Mouse (Mus musculus): Measurements from ENCODE around the gene Pde4a. TPM values are rescaled to one million over a fixed set of nuclear protein-coding genes. Genes with fewer than 3 reads are reported as not detected.
"Not testable (repeated sequence)": the region's sequence is repeated elsewhere in the genome, so short reads cannot be mapped to it uniquely, and the experiment has no call there.

Pde4a gene
- polyA plus RNA-seq, 1 experiment from 2014 or later: 8.6 TPM

- H3K4me2 ChIP-seq; H3K27ac ChIP-seq; H3K9ac ChIP-seq; ATAC-seq (ENCODE audit: borderline replicate concordance, extremely low read depth, low FRiP score, low TSS enrichment); H3K4me1 ChIP-seq; H3K4me3 ChIP-seq; H3K9me3 ChIP-seq; H3K36me3 ChIP-seq: not testable (repeated sequence)
- WGBS: 72% methylated on average over 4 of the region's 4 CpGs
- peaks cover 11% of the 10 kb centered on the region for H3K27me3 ChIP-seq
Measured at GRCm38 (mm10) chr9:21256349-21256748, 90.8 kb downstream of the Pde4a start.

- no peak for ATAC-seq (ENCODE audit: borderline replicate concordance, extremely low read depth, low FRiP score, low TSS enrichment)
- Histone ChIP-seq H3K36me3 (no peaks in the 10 kb centered on the region), H3K9me3 (no peaks in the 10 kb centered on the region), H3K4me1 (peaks cover 8% of the 10 kb centered on the region), H3K4me2 (no peak overlapping the region), H3K4me3 (no peak overlapping the region), H3K27me3 (no peaks in the 10 kb centered on the region), H3K27ac (no peak overlapping the region), H3K9ac (no peak overlapping the region)
- 79% methylated on average over 6 of the region's 6 CpGs for WGBS
Measured at GRCm38 (mm10) chr9:21260491-21261040, 95.1 kb downstream of the Pde4a start.

GRCm38 (mm10) chr9:21261831-21262230 is 96.3 kb downstream of the Pde4a start:
- H3K27ac ChIP-seq: no peak overlapping the region
- ATAC-seq (ENCODE audit: borderline replicate concordance, extremely low read depth, low FRiP score, low TSS enrichment): no peak
- H3K36me3 ChIP-seq: no peaks in the 10 kb centered on the region
- no peak overlapping the region for H3K4me2 ChIP-seq
- no peak overlapping the region for H3K4me3 ChIP-seq
- no peaks in the 10 kb centered on the region for H3K9me3 ChIP-seq
- H3K4me1 ChIP-seq: peaks cover 19% of the 10 kb centered on the region
- no peak overlapping the region for H3K9ac ChIP-seq
- no peaks in the 10 kb centered on the region for H3K27me3 ChIP-seq
- WGBS: 52% methylated on average over 2 of the region's 2 CpGs

Other genes starting within 250 kb of the Pde4a start
- gene Dnmt1, start 205.8 kb upstream of the Pde4a start, polyA plus RNA-seq (2015; fragmentation: Nextera tagmentation; extraction: Ambion mirVana): 101 and 104 TPM in 2 replicates
- gene S1pr2, start 188.9 kb upstream of the Pde4a start, polyA plus RNA-seq (2015; fragmentation: Nextera tagmentation; extraction: Ambion mirVana): 63.4 and 65.2 TPM in 2 replicates
- gene Mrpl4, start 163.0 kb upstream of the Pde4a start, polyA plus RNA-seq (2015; fragmentation: Nextera tagmentation; extraction: Ambion mirVana): 157 and 160 TPM in 2 replicates
- gene Icam1, start 149.7 kb upstream of the Pde4a start, polyA plus RNA-seq (2015; fragmentation: Nextera tagmentation; extraction: Ambion mirVana): 55.1 and 57.5 TPM in 2 replicates
- 2.4 and 2.9 TPM in 2 replicates for gene Icam4, start 136.3 kb upstream of the Pde4a start, polyA plus RNA-seq (2015; fragmentation: Nextera tagmentation; extraction: Ambion mirVana)
- gene Icam5, start 133.6 kb upstream of the Pde4a start, polyA plus RNA-seq (2015; fragmentation: Nextera tagmentation; extraction: Ambion mirVana): 0.17 and 0.23 TPM in 2 replicates
- gene Zglp1, start 98.6 kb upstream of the Pde4a start, polyA plus RNA-seq (2015; fragmentation: Nextera tagmentation; extraction: Ambion mirVana): 0.76 and 2.1 TPM in 2 replicates
- 0.29 and 0.47 TPM in 2 replicates for gene Gm49373, start 92.6 kb upstream of the Pde4a start, polyA plus RNA-seq (2015; fragmentation: Nextera tagmentation; extraction: Ambion mirVana)
- gene Fdx1l, start 92.1 kb upstream of the Pde4a start, polyA plus RNA-seq (2015; fragmentation: Nextera tagmentation; extraction: Ambion mirVana): 55.3 and 56.9 TPM in 2 replicates
- 2.4 and 2.5 TPM in 2 replicates for gene Gm38431, start 73.7 kb upstream of the Pde4a start, polyA plus RNA-seq (2015; fragmentation: Nextera tagmentation; extraction: Ambion mirVana)
- gene Raver1, start 73.7 kb upstream of the Pde4a start, polyA plus RNA-seq (2015; fragmentation: Nextera tagmentation; extraction: Ambion mirVana): 62.0 and 65.4 TPM in 2 replicates
- gene Tyk2, start 34.5 kb upstream of the Pde4a start, polyA plus RNA-seq (2015; fragmentation: Nextera tagmentation; extraction: Ambion mirVana): 12.7 and 15.6 TPM in 2 replicates
- 316 and 319 TPM in 2 replicates for gene Cdc37, start 15.7 kb upstream of the Pde4a start, polyA plus RNA-seq (2015; fragmentation: Nextera tagmentation; extraction: Ambion mirVana)
- 65.5 and 68.3 TPM in 2 replicates for gene Keap1, start 73.6 kb downstream of the Pde4a start, polyA plus RNA-seq (2015; fragmentation: Nextera tagmentation; extraction: Ambion mirVana)
- 0.10 and 0.15 TPM in 2 replicates for gene S1pr5, start 82.7 kb downstream of the Pde4a start, polyA plus RNA-seq (2015; fragmentation: Nextera tagmentation; extraction: Ambion mirVana)
- 38.4 and 42.8 TPM in 2 replicates for gene Atg4d, start 99.6 kb downstream of the Pde4a start, polyA plus RNA-seq (2015; fragmentation: Nextera tagmentation; extraction: Ambion mirVana)
- 12.1 and 14.0 TPM in 2 replicates for gene Kri1, start 122.3 kb downstream of the Pde4a start, polyA plus RNA-seq (2015; fragmentation: Nextera tagmentation; extraction: Ambion mirVana)
- 50.9 and 52.3 TPM in 2 replicates for gene Cdkn2d, start 125.7 kb downstream of the Pde4a start, polyA plus RNA-seq (2015; fragmentation: Nextera tagmentation; extraction: Ambion mirVana)
- 52.2 and 53.3 TPM in 2 replicates for gene Ap1m2, start 146.6 kb downstream of the Pde4a start, polyA plus RNA-seq (2015; fragmentation: Nextera tagmentation; extraction: Ambion mirVana)
- 129 and 146 TPM in 2 replicates for gene Slc44a2, start 155.0 kb downstream of the Pde4a start, polyA plus RNA-seq (2015; fragmentation: Nextera tagmentation; extraction: Ambion mirVana)
- 195 and 198 TPM in 2 replicates for gene Ilf3, start 202.2 kb downstream of the Pde4a start, polyA plus RNA-seq (2015; fragmentation: Nextera tagmentation; extraction: Ambion mirVana)
- gene Qtrt1, start 246.1 kb downstream of the Pde4a start, polyA plus RNA-seq (2015; fragmentation: Nextera tagmentation; extraction: Ambion mirVana): 42.4 and 43.7 TPM in 2 replicates

Measured in lung, embryonic 15.5 days (tissue).